Mouse (Mus musculus) neural tube, embryonic 14.5 days (tissue): ENCODE data around the gene Brca1. TPM values are rescaled to one million over a fixed set of nuclear protein-coding genes. Genes with fewer than 3 reads are reported as not detected.

Experiments
- ATAC-seq: fragments of 200-750 bp; cut with Nextera tagmentation; 2 replicates; pipeline ENCODE4 v1.8.0; 2017; ENCODE audit warnings: low read depth, mild to moderate bottlenecking, moderate TSS enrichment, moderate library complexity
- H3K27ac ChIP-seq: fragments of 300-500 bp; sonication (generic); 2 replicates; pipeline ENCODE4 v1.5.1; 2014; ENCODE audit warnings: low read depth, mild to moderate bottlenecking, control low read depth, low read length, moderate library complexity, mixed read lengths
- H3K27me3 ChIP-seq: fragments of 300-500 bp; sonication (generic); 2 replicates; pipeline ENCODE4 v1.6.1; 2014; ENCODE audit warnings: low read length; ENCODE audit not compliant: control insufficient read depth, insufficient read depth
- H3K36me3 ChIP-seq: fragments of 300-500 bp; sonication (generic); 2 replicates; pipeline ENCODE4 v1.6.1; 2014; ENCODE audit warnings: low read length, mixed read lengths; ENCODE audit not compliant: control insufficient read depth, insufficient read depth
- H3K4me1 ChIP-seq: fragments of 300-500 bp; sonication (generic); 2 replicates; pipeline ENCODE4 v1.6.1; 2014; ENCODE audit warnings: low read length; ENCODE audit not compliant: control insufficient read depth, insufficient read depth
- H3K4me2 ChIP-seq: fragments of 300-500 bp; sonication (generic); 2 replicates; pipeline ENCODE4 v1.6.1; 2014; ENCODE audit warnings: mild to moderate bottlenecking, low read depth, low read length, control low read depth
- H3K4me3 ChIP-seq: fragments of 300-500 bp; sonication (generic); 2 replicates; pipeline ENCODE4 v1.5.1; 2014; ENCODE audit warnings: low read depth, low read length, control low read depth, mixed read lengths
- H3K9ac ChIP-seq: fragments of 300-500 bp; sonication (generic); replicated peaks from 2 replicates; pipeline ENCODE4 v1.6.1; 2014; ENCODE audit warnings: low read depth, mild to moderate bottlenecking, control low read depth, low read length, mixed read lengths
- H3K9me3 ChIP-seq: fragments of 300-500 bp; sonication (generic); 2 replicates; pipeline ENCODE4 v1.6.1; 2016; ENCODE audit warnings: low read length; ENCODE audit not compliant: control insufficient read depth
- WGBS: fragments of 180-500 bp; shearing (Covaris S2); extraction: QIAGEN DNeasy Blood & Tissue Kit; methylation state at CpG from one replicate; pipeline ENCODE4 v1.1.7; 2014; 5-methylcytosine and 5-hydroxymethylcytosine counted together
- polyA plus RNA-seq: library from polyadenylated mRNA; unstranded; fragments of >200 nt; fragmentation: Nextera tagmentation; extraction: Ambion mirVana; gene quantifications from 2 replicates; pipeline ENCODE4 v1.2.1, GENCODE M21; 2014

Gene Brca1
- polyA plus RNA-seq, 1 experiment from 2014 or later, result 1.6 TPM

GRCm38 (mm10) chr11:101552476-101553300, 933 bp upstream of the Brca1 start:
- Histone ChIP-seq H3K36me3 (0 out of 2 replicates have a peak, but pooled peaks cover 6% of the 10 kb centered on the region), H3K27me3 (no peaks in the 10 kb centered on the region), H3K27ac (peak overlapping the region; percentile 94), H3K9ac (peak overlapping the region; percentile 57), H3K4me3 (peak overlapping the region; percentile 68), H3K4me2 (peak overlapping the region; percentile 56), H3K4me1 (peaks cover 14% of the 10 kb centered on the region), H3K9me3 (no peaks in the 10 kb centered on the region)
- peak; percentile 98 for ATAC-seq
- WGBS, result under 1% methylated on average over 37 of the region's 37 CpGs

GRCm38 (mm10) chr11:101548526-101548925, 3.2 kb downstream of the Brca1 start:
- H3K4me1 ChIP-seq, result peaks cover 2% of the 10 kb centered on the region
- ATAC-seq, result no peak
- H3K27ac ChIP-seq, result no peak overlapping the region
- no peaks in the 10 kb centered on the region for H3K9me3 ChIP-seq
- no peaks in the 10 kb centered on the region for H3K36me3 ChIP-seq
- no peak overlapping the region for H3K4me3 ChIP-seq
- H3K27me3 ChIP-seq, result no peaks in the 10 kb centered on the region
- H3K4me2 ChIP-seq, result no peak overlapping the region
- no peak overlapping the region for H3K9ac ChIP-seq

- H3K4me1 ChIP-seq, result no peaks in the 10 kb centered on the region
- H3K27ac ChIP-seq, result no peak overlapping the region
- no peaks in the 10 kb centered on the region for H3K9me3 ChIP-seq
- H3K4me2 ChIP-seq, result no peak overlapping the region
- 88% methylated on average over 1 of the region's 1 CpGs for WGBS
- no peak overlapping the region for H3K4me3 ChIP-seq
- H3K36me3 ChIP-seq, result no peaks in the 10 kb centered on the region
- no peak overlapping the region for H3K9ac ChIP-seq
- ATAC-seq, result no peak
- no peaks in the 10 kb centered on the region for H3K27me3 ChIP-seq
Measured at GRCm38 (mm10) chr11:101544132-101544531, 7.6 kb downstream of the Brca1 start.

- Histone ChIP-seq H3K27me3 (no peaks in the 10 kb centered on the region), H3K4me3 (no peak overlapping the region), H3K4me2 (no peak overlapping the region), H3K4me1 (no peaks in the 10 kb centered on the region), H3K36me3 (no peaks in the 10 kb centered on the region), H3K27ac (no peak overlapping the region), H3K9me3 (no peaks in the 10 kb centered on the region), H3K9ac (no peak overlapping the region)
- 80% methylated on average over 9 of the region's 9 CpGs for WGBS
- ATAC-seq, result no peak
Measured at GRCm38 (mm10) chr11:101543533-101543932, 8.2 kb downstream of the Brca1 start.

GRCm38 (mm10) chr11:101526686-101527085, 25.1 kb downstream of the Brca1 start:
- Histone ChIP-seq H3K36me3 (no peaks in the 10 kb centered on the region), H3K4me3 (no peak overlapping the region), H3K4me2 (no peak overlapping the region), H3K27me3 (no peaks in the 10 kb centered on the region), H3K4me1 (no peaks in the 10 kb centered on the region), H3K9me3 (no peaks in the 10 kb centered on the region), H3K27ac (0 out of 2 replicates have a peak overlapping the region, but pooled peaks have one; percentile 4), H3K9ac (no peak overlapping the region)
- 67% methylated on average over 4 of the region's 4 CpGs for WGBS
- ATAC-seq, result no peak

- Histone ChIP-seq H3K27me3 (no peaks in the 10 kb centered on the region), H3K36me3 (no peaks in the 10 kb centered on the region), H3K4me3 (no peak overlapping the region), H3K9me3 (no peaks in the 10 kb centered on the region), H3K4me1 (no peaks in the 10 kb centered on the region), H3K4me2 (no peak overlapping the region), H3K27ac (no peak overlapping the region; the same call in 1 of the 2 replicates), H3K9ac (no peak overlapping the region)
- no peak for ATAC-seq
- 77% methylated on average over 9 of the region's 9 CpGs for WGBS
Measured at GRCm38 (mm10) chr11:101525936-101526595, 25.7 kb downstream of the Brca1 start.

GRCm38 (mm10) chr11:101525056-101525455, 26.7 kb downstream of the Brca1 start:
- H3K9ac ChIP-seq, result no peak overlapping the region
- WGBS, result 83% methylated on average over 10 of the region's 10 CpGs
- no peak for ATAC-seq
- H3K4me3 ChIP-seq, result no peak overlapping the region
- peak overlapping the region; percentile 22; the same call in 1 of the 2 replicates for H3K27ac ChIP-seq
- H3K9me3 ChIP-seq, result no peaks in the 10 kb centered on the region
- no peaks in the 10 kb centered on the region for H3K36me3 ChIP-seq
- H3K4me2 ChIP-seq, result no peak overlapping the region
- no peaks in the 10 kb centered on the region for H3K27me3 ChIP-seq
- H3K4me1 ChIP-seq, result no peaks in the 10 kb centered on the region

GRCm38 (mm10) chr11:101524446-101524845, 27.3 kb downstream of the Brca1 start:
- H3K9me3 ChIP-seq, result no peaks in the 10 kb centered on the region
- H3K27me3 ChIP-seq, result no peaks in the 10 kb centered on the region
- WGBS, result 98% methylated on average over 8 of the region's 8 CpGs
- ATAC-seq, result no peak
- no peak overlapping the region for H3K4me2 ChIP-seq
- H3K27ac ChIP-seq, result no peak overlapping the region
- H3K36me3 ChIP-seq, result no peaks in the 10 kb centered on the region
- H3K4me1 ChIP-seq, result no peaks in the 10 kb centered on the region
- H3K4me3 ChIP-seq, result no peak overlapping the region
- H3K9ac ChIP-seq, result no peak overlapping the region

- Histone ChIP-seq H3K4me2 (no peak overlapping the region), H3K27me3 (no peaks in the 10 kb centered on the region), H3K4me1 (no peaks in the 10 kb centered on the region), H3K36me3 (no peaks in the 10 kb centered on the region), H3K27ac (no peak overlapping the region), H3K9me3 (no peaks in the 10 kb centered on the region), H3K9ac (no peak overlapping the region), H3K4me3 (no peak overlapping the region)
- 91% methylated on average over 6 of the region's 6 CpGs for WGBS
- ATAC-seq, result no peak
Measured at GRCm38 (mm10) chr11:101519364-101519763, 32.4 kb downstream of the Brca1 start.
